Mouse (Mus musculus) skeletal muscle tissue, adult 2 months (tissue): Measurements from ENCODE around the gene Gstcd.

Experiments
- DNase-seq: peaks from one replicate; pipeline ENCODE4 v3.0.0-alpha.2; 2012; ENCODE audit warnings: low read depth, low spot score

The Gstcd gene

GRCm38 (mm10) chr3:133091664-133092273 lies at the start of gene Gstcd, which contains the start of gene Ints12:
Gene Gstcd, minus strand, starts transcription at chr3:133092033.
Gene Ints12, plus strand, starts transcription at chr3:133091840.
- DNase-seq: peak; percentile 85

GRCm38 (mm10) chr3:133132611-133133010 lies 40.8 kb upstream of the Gstcd start:
- no peak for DNase-seq

GRCm38 (mm10) chr3:133131372-133131771 lies 39.5 kb upstream of the Gstcd start:
- DNase-seq: no peak

- DNase-seq: no peak
These were observed 21.4 kb upstream of the Gstcd start for GRCm38 (mm10) chr3:133113281-133113680.

GRCm38 (mm10) chr3:133111741-133112140 lies 19.9 kb upstream of the Gstcd start:
- no peak for DNase-seq

DNA sequence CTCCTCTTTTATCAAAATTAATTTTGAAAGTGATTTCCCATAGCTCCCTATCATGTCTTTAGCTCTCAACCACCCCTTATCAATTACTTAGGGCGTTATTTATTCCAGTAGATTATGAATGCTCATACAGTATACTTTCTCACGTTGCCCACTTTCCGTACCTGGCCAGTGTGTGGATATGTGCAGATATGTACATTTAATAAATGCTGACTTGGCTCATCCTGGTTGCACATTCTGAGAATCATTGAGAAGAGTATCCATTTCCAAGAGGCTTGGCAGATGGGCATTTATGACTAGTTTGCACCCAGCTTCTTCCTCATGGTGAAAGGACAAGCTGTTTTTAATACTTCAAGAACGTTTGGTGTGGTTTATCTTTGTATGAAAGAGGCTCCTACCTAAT lies 18.0 kb upstream of the Gstcd start:
- DNase-seq: no peak

- DNase-seq: no peak
These were observed 16.9 kb upstream of the Gstcd start for GRCm38 (mm10) chr3:133108731-133109130.

DNA sequence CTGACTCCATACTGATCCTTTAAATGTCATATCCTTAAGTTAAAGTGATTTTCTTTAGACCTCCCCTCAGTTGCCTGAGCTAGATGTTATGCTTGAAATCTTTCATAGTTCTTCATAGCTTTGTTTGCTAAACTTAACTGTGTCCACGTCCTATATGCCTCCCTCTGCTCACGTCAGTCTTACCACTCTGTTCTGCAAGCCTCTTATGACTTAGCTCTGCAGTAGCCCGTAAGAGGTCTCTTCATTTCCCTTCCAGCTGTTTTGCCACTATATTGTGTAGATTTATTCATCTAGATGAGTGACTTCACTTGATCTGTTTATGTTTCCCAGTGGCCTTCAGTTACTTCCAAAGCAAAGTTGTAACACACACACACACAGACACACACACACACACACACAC lies 12.6 kb upstream of the Gstcd start:
- DNase-seq: no peak

- no peak for DNase-seq
These were observed 11.9 kb upstream of the Gstcd start for GRCm38 (mm10) chr3:133103768-133104167.

DNA sequence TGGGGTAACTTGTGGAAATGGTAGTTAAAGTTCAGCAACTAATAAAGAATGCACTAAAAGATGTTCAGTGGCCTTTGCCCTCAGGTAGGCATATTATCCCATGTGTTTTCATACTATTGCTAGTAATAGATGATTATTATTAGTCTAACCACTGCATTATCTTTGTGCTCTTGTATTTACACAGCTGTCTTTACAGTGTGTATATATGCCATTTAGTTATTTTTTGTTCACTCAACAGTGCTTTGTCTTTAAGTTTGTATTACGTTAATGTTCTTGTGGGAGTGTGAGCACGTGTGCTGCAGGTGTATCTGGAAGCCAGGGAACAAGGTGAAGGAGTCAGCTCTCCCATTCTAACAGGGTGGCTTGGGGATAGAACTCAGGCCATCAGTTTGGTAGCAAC lies 7.1 kb upstream of the Gstcd start:
- DNase-seq: no peak

DNA sequence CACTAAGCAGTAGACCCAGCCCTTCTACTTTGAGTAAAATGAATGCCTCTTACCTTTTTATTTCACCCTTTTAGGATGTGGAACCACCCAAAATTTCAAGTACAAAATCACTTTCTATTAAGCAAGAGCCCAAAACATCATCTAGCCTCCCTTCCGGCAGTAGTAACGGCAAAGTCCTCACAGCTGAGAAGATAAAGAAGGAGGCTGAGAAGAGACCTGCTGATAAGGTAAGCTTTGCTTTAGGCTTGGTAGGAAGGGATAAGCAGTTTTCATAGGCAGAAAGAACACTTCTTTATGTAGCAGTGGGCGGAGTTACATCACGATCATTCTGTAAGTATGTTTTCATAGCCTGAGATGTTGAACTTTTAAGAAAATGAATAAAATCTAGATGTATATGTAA lies 6.5 kb upstream of the Gstcd start:
- DNase-seq: no peak

DNA sequence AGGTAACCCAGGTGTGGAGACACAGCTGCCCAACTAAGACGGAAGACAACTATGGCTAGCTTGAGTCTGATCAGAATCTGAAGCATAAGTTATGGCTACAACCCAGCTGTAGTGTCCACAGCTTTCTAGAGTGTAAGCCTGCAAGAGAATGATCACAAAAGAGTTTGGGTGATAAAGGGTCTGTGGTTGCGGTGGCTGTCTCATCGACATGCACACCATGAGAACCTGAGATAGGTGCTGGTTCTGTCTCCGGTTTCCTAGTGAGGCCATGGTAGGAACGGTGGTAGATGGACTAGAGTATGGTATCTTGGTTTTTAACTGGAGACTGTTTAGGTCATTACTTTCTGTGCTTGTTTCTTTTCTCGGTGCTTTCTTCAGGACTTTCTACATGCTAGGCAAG lies 6.1 kb upstream of the Gstcd start:
- no peak for DNase-seq

DNA sequence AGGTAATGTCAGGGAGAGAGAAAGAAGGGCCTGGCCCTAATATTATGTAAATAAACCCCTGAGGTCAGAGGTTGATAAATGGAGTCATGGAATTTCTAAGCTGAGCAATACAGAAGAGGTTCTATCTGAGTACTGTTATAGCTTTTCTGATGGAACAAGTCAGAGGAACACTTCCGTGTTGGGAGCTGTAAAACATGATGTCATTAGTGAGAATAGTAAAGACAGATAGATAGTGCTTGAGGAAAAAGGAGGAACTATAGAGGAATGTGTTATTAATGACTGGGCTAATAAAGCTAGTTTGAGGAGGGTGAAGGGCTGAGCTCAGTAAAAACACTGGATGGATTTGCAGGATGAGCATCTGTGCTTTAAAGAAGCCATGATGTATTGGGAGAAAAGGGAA lies 2.5 kb upstream of the Gstcd start:
- DNase-seq: no peak

GRCm38 (mm10) chr3:133092936-133093335 lies 1.1 kb upstream of the Gstcd start:
- DNase-seq: no peak

DNA sequence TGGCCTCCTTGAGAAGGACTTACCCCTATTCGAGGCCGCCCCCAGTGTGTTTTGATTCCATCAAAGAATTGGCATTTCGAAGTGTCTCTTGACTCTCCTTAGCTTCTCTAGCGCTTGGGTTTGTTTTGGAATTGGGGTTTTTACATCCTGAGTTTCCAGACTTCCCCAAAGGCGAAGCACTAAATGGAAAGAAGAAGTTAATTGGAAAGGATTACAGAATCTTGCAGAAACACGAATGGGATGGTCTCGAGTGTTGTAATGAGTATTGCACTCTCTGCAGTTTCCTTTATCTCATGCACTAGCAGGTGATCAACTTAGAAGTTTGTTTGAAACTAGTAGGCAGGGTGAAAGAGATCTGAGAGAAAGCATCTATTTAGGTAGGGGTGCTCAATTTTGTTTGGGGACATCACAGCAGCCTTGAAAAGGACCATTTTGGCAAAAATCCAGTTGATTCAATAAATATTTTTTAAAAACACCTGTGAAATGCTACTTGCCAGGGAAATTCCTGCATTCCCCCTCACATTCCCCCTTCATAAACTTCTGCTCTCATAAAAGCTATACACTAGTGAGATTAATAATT lies 531 bp upstream of the Gstcd start:
- DNase-seq: no peak

GRCm38 (mm10) chr3:133091121-133091663 lies 641 bp downstream of the Gstcd start:
- no peak for DNase-seq

GRCm38 (mm10) chr3:133090247-133091120 lies 1.3 kb downstream of the Gstcd start:
- no peak for DNase-seq

- DNase-seq: no peak
These were observed 6.0 kb downstream of the Gstcd start for GRCm38 (mm10) chr3:133085858-133086257.

- no peak for DNase-seq
These were observed 9.1 kb downstream of the Gstcd start for GRCm38 (mm10) chr3:133082736-133083135.

DNA sequence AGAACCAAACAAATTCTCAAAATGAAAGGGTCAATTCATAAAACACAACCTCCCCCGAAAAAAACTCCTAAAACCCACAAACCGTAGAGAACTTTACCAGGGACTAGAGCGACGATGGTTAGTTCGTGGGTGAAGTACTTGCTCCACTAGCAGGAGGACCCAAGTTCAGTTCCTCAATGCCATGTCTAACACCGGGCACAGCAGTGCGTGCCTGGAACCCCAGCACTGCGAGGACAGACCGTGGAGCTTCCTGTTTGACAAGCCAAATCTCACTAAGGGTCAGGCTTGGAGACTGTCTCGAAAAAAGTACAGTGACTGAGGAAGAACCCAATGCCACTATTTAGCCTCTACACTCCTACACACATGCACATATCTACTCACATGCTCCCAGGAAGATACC lies 16.3 kb downstream of the Gstcd start:
- no peak for DNase-seq

- DNase-seq: no peak
These were observed 39.8 kb downstream of the Gstcd start for GRCm38 (mm10) chr3:133052068-133052467.

GRCm38 (mm10) chr3:133033145-133033755 lies 58.6 kb downstream of the Gstcd start:
- DNase-seq: no peak
